Mouse (Mus musculus) liver, adult 2 months (tissue): ENCODE data around the gene Slc13a3.

Source experiments
- CTCF ChIP-seq: fragments of 200-500 bp; IDR thresholded peaks from 2 replicates; pipeline ENCODE4 v1.5.1; 2011; ENCODE audit warnings: low read depth, low read length, control low read depth
- POLR2A ChIP-seq: fragments of 200-500 bp; IDR thresholded peaks from 2 replicates; pipeline ENCODE4 v1.6.1; 2011; ENCODE audit warnings: low read length, control low read depth; ENCODE audit not compliant: insufficient read depth; ENCODE audit errors: extremely low read depth

DNA sequence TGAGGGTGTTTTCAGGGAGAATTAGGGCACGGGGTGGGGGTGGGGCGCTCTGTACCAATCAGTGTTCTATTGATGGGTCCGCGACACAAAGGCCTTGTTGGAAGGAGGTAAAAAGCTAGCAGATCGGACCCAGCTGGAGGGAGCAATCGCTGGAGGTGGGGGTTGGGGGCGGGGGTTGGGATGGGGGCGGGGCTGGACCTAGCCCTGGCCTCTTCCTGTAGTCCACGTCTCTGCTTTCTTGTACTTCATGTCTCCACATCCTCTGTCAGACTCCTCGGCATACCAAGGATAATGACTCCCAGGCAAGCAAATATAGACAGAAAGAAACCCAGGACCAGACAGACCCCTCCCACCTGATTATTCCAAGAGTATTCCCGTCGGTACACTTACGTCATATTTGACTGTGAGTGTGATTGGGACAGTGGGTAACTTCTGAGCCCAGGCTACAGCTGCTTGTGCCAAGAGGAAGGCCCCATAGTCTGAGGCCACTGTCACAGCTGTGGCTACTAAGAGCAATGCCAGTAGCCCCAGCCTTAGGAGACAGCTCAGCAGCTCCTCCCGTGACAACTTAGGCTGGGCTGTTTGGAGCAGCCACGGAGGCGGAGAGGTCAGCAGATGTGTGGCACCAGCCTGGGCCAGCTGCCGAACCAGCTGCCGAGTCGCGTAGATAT is 76.1 kb downstream of the Slc13a3 start:
- 0 out of 2 replicates have a peak, but pooled peaks have one; percentile 38 for TF ChIP-seq POLR2A
- no peak for TF ChIP-seq CTCF
